Mouse (Mus musculus) kidney, adult 2 months (tissue): ENCODE data around the gene Zfyve1. TPM values are rescaled to one million over a fixed set of nuclear protein-coding genes. Genes with fewer than 3 reads are reported as not detected.
"Not testable (repeated sequence)": the region's sequence is repeated elsewhere in the genome, so short reads cannot be mapped to it uniquely, and the experiment has no call there.

Source experiments
- DNase-seq: peaks from one replicate; pipeline ENCODE4 v3.0.0; 2021
- H3K27ac ChIP-seq: fragments of 200-500 bp; 2 replicates; pipeline ENCODE4 v1.5.1; 2012; ENCODE audit warnings: low read depth, low read length, control low read depth, inconsistent platforms; ENCODE audit not compliant: insufficient read depth
- H3K27me3 ChIP-seq: fragments of 200-500 bp; replicated peaks from 2 replicates; pipeline ENCODE4 v1.6.1; 2012; ENCODE audit warnings: mild to moderate bottlenecking, moderate library complexity, low read length, inconsistent platforms; ENCODE audit not compliant: control insufficient read depth, insufficient read depth
- H3K36me3 ChIP-seq: fragments of 200-500 bp; 2 replicates; pipeline ENCODE4 v1.6.1; 2012; ENCODE audit warnings: mild to moderate bottlenecking, moderate library complexity, low read length, inconsistent platforms; ENCODE audit not compliant: control insufficient read depth, insufficient read depth
- H3K4me1 ChIP-seq: fragments of 200-500 bp; 2 replicates; pipeline ENCODE4 v1.6.1; 2011; ENCODE audit warnings: low read length; ENCODE audit not compliant: control insufficient read depth, insufficient read depth
- H3K4me3 ChIP-seq: fragments of 200-500 bp; 2 replicates; pipeline ENCODE4 v1.5.1; 2011; ENCODE audit warnings: mild to moderate bottlenecking, low read depth, low read length, control low read depth; ENCODE audit not compliant: insufficient read depth
- CTCF ChIP-seq: fragments of 200-500 bp; conservative IDR thresholded peaks from 2 replicates; pipeline ENCODE4 v1.5.1; 2011; ENCODE audit warnings: low read depth, mild to moderate bottlenecking, control low read depth, low read length, moderate library complexity, mixed read lengths; ENCODE audit not compliant: insufficient read depth, insufficient read length
- POLR2A ChIP-seq: fragments of 200-500 bp; IDR thresholded peaks from one replicate; pipeline ENCODE4 v1.6.1; 2011; ENCODE audit warnings: low read depth, low read length, control low read depth
- WGBS: fragments of 180-500 bp; shearing (Covaris S2); methylation state at CpG from one replicate; pipeline ENCODE4 v1.1.7; 2018; 5-methylcytosine and 5-hydroxymethylcytosine counted together
- polyA plus RNA-seq: library from polyadenylated mRNA; depleted of rRNA; stranded (reverse); fragments of >200 nt; gene quantifications from 2 replicates; pipeline ENCODE4 v1.2.3, GENCODE M21; 2012

The Zfyve1 gene
- polyA plus RNA-seq, 1 experiment: 29.0 TPM

DNA sequence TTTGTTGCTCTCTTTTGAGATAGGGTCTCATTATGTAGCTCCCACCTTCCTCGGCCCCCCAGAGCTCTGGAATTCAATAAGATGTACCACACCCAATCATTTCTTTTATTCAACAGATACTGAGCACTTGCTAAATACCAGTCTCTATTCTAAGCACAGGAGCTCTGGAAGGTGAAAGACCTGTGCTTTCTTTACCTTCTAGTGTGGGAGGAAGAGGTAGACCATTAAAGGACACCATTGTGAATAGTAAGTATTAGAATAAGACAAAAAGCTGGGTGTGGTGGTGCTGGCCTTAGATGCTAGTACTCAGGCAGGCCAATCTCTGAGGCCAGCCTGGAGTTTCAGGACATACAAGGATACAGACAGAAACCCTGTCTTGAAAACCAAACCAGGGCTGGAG is 27.3 kb upstream of the Zfyve1 start:
- Histone ChIP-seq H3K27me3 (no peaks in the 10 kb centered on the region), H3K36me3 (no peaks in the 10 kb centered on the region), H3K4me1 (no peaks in the 10 kb centered on the region; the same call in 1 of the 2 replicates), H3K27ac (no peak overlapping the region), H3K4me3 (no peak overlapping the region)
- TF ChIP-seq POLR2A (no peak), CTCF (no peak)
- WGBS: 84% methylated on average over 1 of the region's 1 CpGs
- DNase-seq: no peak

DNA sequence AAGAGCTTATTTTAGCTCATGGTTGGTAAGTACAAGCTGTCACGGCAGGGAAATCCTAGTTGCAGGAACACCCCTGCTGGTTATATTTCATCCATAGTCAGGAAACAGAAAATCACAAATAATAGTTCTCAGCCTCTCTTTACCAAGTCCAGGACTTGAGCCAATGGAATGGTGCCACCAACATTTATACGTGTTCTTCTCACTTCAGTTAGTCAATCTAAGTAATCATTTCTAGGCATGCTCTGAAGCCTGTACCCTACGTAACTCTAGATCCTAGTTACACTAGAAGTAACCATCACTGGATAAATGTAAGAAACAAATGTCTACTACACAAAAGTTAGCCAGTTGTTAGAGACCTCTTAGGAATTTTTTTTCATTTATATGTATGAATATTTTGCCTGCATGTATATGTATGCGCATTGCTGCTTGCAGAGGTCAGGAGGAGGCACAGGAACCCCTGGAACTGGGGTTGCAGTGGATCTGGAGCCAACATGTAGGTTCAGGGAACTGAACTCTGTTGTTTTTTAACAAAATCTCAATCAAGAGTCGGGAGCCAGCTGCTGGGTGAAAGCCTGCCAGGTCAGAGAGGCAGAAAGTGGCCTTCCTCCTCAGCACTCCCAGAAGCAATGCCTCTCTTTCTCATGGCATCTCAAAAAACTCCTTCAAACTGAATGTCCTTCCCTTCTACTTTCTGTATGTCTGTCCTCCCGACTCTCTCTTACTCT is 25.2 kb upstream of the Zfyve1 start:
- TF ChIP-seq POLR2A: no peak
- no peak for TF ChIP-seq CTCF
- H3K36me3 ChIP-seq: no peaks in the 10 kb centered on the region
- H3K4me1 ChIP-seq: peaks cover 5% of the 10 kb centered on the region; the same call in 1 of the 2 replicates
- H3K4me3 ChIP-seq: no peak overlapping the region
- H3K27ac ChIP-seq: no peak overlapping the region; the same call in 1 of the 2 replicates
- DNase-seq: peak; percentile 80
- 44% methylated on average over 6 of the region's 6 CpGs for WGBS
- no peaks in the 10 kb centered on the region for H3K27me3 ChIP-seq

- H3K36me3 ChIP-seq, H3K27me3 ChIP-seq, H3K27ac ChIP-seq, DNase-seq, H3K4me3 ChIP-seq, H3K4me1 ChIP-seq: not testable (repeated sequence)
- WGBS: 72% methylated on average over 23 of the region's 23 CpGs
Measured at GRCm38 (mm10) chr12:83620694-83621093, 23.7 kb upstream of the Zfyve1 start.

DNA sequence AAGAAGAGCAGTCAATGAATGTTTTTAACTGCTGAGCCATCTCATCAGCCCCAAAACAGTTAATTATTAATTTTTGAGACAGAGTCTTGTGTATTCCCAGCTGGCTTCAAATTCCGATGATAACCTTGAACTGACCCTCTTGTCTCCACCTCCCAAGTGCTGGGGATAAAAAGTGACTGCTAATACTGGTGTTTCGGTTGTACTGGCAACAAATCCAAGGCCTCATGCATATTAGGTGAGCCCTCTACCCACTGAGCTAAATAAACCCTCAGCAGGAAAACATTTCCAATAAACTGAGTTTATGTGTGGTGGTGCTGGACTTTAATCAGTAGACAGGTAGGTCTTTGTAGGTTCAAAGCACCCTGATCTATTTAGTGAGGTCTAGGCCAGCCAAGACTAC is 22.0 kb upstream of the Zfyve1 start:
- H3K4me3 ChIP-seq: no peak overlapping the region
- no peaks in the 10 kb centered on the region for H3K27me3 ChIP-seq
- 52% methylated on average over 2 of the region's 2 CpGs for WGBS
- H3K4me1 ChIP-seq: peaks cover 5% of the 10 kb centered on the region; the same call in 1 of the 2 replicates
- no peak for TF ChIP-seq CTCF
- TF ChIP-seq POLR2A: no peak
- peak; percentile 41 for DNase-seq
- H3K36me3 ChIP-seq: no peaks in the 10 kb centered on the region
- peak overlapping the region; percentile 31; the same call in 1 of the 2 replicates for H3K27ac ChIP-seq

DNA sequence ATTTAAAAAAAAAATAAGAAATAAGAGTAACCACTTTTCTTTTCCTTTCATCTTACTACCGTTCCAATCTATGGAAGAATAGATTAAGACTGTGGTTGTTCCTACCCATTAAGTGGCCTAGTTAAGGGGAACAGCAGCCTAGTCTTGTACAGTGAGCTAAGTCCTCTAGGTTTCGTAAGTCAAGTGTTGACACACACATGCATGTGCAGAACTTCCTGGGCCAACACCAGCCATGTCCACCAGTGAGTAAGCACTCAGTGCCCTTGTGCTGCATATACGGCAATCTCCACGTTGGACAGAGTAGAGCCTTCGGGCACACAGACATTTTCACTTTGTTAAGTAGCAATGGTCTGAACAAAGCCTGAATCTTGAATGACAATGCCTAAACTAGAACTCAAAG is 20.2 kb upstream of the Zfyve1 start:
- Histone ChIP-seq H3K36me3 (no peaks in the 10 kb centered on the region), H3K4me1 (peaks cover 5% of the 10 kb centered on the region; the same call in 1 of the 2 replicates), H3K4me3 (no peak overlapping the region), H3K27ac (no peak overlapping the region), H3K27me3 (no peaks in the 10 kb centered on the region)
- TF ChIP-seq POLR2A: no peak
- TF ChIP-seq CTCF: no peak
- 94% methylated on average over 5 of the region's 5 CpGs for WGBS
- DNase-seq: no peak

GRCm38 (mm10) chr12:83606411-83606810 is 9.4 kb upstream of the Zfyve1 start:
- H3K27me3 ChIP-seq, H3K36me3 ChIP-seq, H3K4me1 ChIP-seq, H3K27ac ChIP-seq, H3K4me3 ChIP-seq, DNase-seq: not testable (repeated sequence)
- 99% methylated on average over 2 of the region's 2 CpGs for WGBS

GRCm38 (mm10) chr12:83602285-83602684 is 5.3 kb upstream of the Zfyve1 start:
- Histone ChIP-seq H3K27ac (no peak overlapping the region), H3K4me3 (no peak overlapping the region), H3K27me3 (no peaks in the 10 kb centered on the region), H3K36me3 (no peaks in the 10 kb centered on the region), H3K4me1 (no peaks in the 10 kb centered on the region)
- TF ChIP-seq POLR2A: no peak
- TF ChIP-seq CTCF: no peak
- 94% methylated on average over 5 of the region's 5 CpGs for WGBS
- DNase-seq: no peak
